Mouse (Mus musculus): ENCODE results near the gene Rhbdf1. TPM values are rescaled to one million over a fixed set of nuclear protein-coding genes. Genes with fewer than 3 reads are reported as not detected.

The Rhbdf1 gene
- polyA plus RNA-seq, 1 experiment = 40.6 TPM

DNA sequence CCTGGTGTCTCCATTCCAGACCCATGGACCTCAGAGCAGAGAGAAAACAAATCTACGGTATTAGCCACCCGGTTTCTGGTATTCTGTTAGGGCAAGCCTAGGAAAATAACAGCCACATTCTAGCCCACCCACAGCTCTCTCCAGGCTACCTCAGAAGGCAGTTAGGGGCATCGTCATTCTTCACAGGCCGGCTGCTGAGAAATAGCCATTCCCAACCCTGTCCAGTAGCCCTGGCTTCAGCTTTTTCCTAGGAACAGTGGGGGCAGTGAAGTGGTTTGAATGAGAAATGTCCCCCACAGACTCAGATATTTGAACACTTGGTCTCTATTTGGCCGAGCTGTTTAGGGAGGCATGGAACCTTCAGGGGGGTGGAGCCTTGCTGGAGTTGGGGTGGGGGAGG lies 32.7 kb downstream of the Rhbdf1 start:
- H3K27me3 ChIP-seq (ENCODE audit: control insufficient read depth, insufficient read depth, insufficient read length) = peaks cover 44% of the 10 kb centered on the region
- H3K79me3 ChIP-seq (ENCODE audit: low read depth) = no peaks in the 10 kb centered on the region
- no peak for TF ChIP-seq MYOG (IDR thresholded peaks at IDR 0.05; ENCODE audit: control insufficient read depth, extremely low read depth, insufficient read length)
- no peak overlapping the region for H3K4me3 ChIP-seq (ENCODE audit: insufficient read depth, poor library complexity, severe bottlenecking)
- no peak overlapping the region for H3ac ChIP-seq (ENCODE audit: control insufficient read depth, insufficient read length, low read depth)
- H3K36me3 ChIP-seq (ENCODE audit: control insufficient read depth, insufficient read depth) = no peaks in the 10 kb centered on the region
- H3K79me2 ChIP-seq (ENCODE audit: control insufficient read depth, insufficient read depth) = no peaks in the 10 kb centered on the region

DNA sequence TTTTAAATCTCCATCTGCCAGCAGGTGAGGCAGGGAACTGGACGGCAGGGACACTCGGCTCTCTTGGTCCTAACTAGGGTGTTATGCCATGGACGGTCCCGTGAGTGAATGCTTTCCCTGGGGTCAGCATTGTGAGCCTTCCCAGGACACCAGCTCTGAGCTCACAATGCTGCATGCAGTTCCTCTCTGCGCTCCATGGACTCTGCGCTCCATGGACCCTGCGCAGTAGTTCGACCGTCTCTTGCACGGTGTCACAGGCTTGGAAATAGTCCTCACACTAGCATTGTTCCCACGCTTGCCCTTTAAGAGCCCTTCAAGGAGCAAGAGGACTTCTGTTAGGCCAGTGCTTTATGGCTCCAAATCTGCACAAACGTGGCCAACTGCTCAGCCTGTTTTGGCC lies 33.2 kb downstream of the Rhbdf1 start:
- no peaks in the 10 kb centered on the region for H3K79me2 ChIP-seq (ENCODE audit: control insufficient read depth, insufficient read depth)
- H3K4me3 ChIP-seq (ENCODE audit: insufficient read depth, poor library complexity, severe bottlenecking) = no peak overlapping the region
- H3K36me3 ChIP-seq (ENCODE audit: control insufficient read depth, insufficient read depth) = no peaks in the 10 kb centered on the region
- no peaks in the 10 kb centered on the region for H3K79me3 ChIP-seq (ENCODE audit: low read depth)
- no peak overlapping the region for H3ac ChIP-seq (ENCODE audit: control insufficient read depth, insufficient read length, low read depth)
- no peak for TF ChIP-seq MYOG (IDR thresholded peaks at IDR 0.05; ENCODE audit: control insufficient read depth, extremely low read depth, insufficient read length)
- no peak for TF ChIP-seq USF1 (IDR thresholded peaks at IDR 0.05; ENCODE audit: low read depth)
- no peak for TF ChIP-seq MYOD1 (IDR thresholded peaks at IDR 0.05; ENCODE audit: control insufficient read depth, insufficient read length, low read depth)
- no peak for TF ChIP-seq CTCF (IDR thresholded peaks at IDR 0.05; ENCODE audit: control insufficient read depth, insufficient read depth, insufficient read length)
- TF ChIP-seq FOSL1 (IDR thresholded peaks at IDR 0.05; ENCODE audit: insufficient read depth, low read length, poor library complexity, severe bottlenecking) = no peak
- TF ChIP-seq MAX (IDR thresholded peaks at IDR 0.05) = no peak
- TF ChIP-seq CEBPB (IDR thresholded peaks at IDR 0.05; ENCODE audit: low read depth) = no peak
- H3K27me3 ChIP-seq (ENCODE audit: control insufficient read depth, insufficient read depth, insufficient read length) = peaks cover 42% of the 10 kb centered on the region

DNA sequence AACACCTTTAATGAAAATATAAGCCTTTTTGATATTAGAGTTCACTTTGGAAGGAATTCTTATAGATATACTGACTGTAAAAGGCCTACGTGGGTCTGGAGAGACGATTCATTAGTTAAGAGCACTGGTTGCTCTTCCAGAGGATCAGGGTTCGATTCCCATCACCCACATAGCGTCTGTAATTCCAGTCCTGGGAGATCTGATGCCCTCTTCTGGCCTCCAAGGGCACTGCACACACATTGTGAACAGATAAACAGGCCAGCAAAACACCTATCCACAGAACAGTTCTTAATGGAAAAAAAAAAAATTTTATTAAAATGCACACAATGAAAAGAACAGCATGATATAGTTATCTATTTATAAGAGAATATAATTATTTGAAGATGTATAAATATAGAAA lies 34.8 kb downstream of the Rhbdf1 start:
- Histone ChIP-seq H3K79me2 (ENCODE audit: control insufficient read depth, insufficient read depth) (no peaks in the 10 kb centered on the region), H3ac (ENCODE audit: control insufficient read depth, insufficient read length, low read depth) (no peak overlapping the region), H3K36me3 (ENCODE audit: control insufficient read depth, insufficient read depth) (no peaks in the 10 kb centered on the region), H3K4me3 (ENCODE audit: insufficient read depth, poor library complexity, severe bottlenecking) (no peak overlapping the region), H3K79me3 (ENCODE audit: low read depth) (no peaks in the 10 kb centered on the region), H3K27me3 (ENCODE audit: control insufficient read depth, insufficient read depth, insufficient read length) (peaks cover 26% of the 10 kb centered on the region)
- TF ChIP-seq MYOG (IDR thresholded peaks at IDR 0.05; ENCODE audit: control insufficient read depth, extremely low read depth, insufficient read length) (no peak), MYOD1 (IDR thresholded peaks at IDR 0.05; ENCODE audit: control insufficient read depth, insufficient read length, low read depth) (no peak), FOSL1 (IDR thresholded peaks at IDR 0.05; ENCODE audit: insufficient read depth, low read length, poor library complexity, severe bottlenecking) (no peak)

DNA sequence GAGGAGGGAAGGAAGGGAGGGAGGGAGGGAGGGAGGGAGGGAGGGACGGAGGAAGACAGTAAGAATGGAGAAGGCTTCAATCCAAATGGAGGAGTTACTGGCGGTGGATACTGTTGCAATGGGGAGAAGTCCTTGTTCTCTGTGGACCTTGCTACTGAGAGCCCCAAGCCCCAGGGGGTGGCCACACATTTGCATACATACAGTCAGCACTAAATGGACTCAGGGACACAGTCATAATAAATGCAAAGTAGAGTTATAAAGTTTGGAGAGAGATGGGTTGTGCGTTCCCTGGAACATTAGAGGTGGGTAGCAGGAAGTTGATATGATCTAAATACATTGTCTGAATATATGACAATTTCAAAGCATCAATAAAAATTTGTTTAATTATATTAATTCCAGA lies 36.1 kb downstream of the Rhbdf1 start:
- H3ac ChIP-seq (ENCODE audit: control insufficient read depth, insufficient read length, low read depth) = no peak overlapping the region
- no peak for TF ChIP-seq MYOG (IDR thresholded peaks at IDR 0.05; ENCODE audit: control insufficient read depth, extremely low read depth, insufficient read length)
- H3K79me3 ChIP-seq (ENCODE audit: low read depth) = no peaks in the 10 kb centered on the region
- no peaks in the 10 kb centered on the region for H3K36me3 ChIP-seq (ENCODE audit: control insufficient read depth, insufficient read depth)
- no peak overlapping the region for H3K4me3 ChIP-seq (ENCODE audit: insufficient read depth, poor library complexity, severe bottlenecking)
- peaks cover 30% of the 10 kb centered on the region for H3K27me3 ChIP-seq (ENCODE audit: control insufficient read depth, insufficient read depth, insufficient read length)
- no peaks in the 10 kb centered on the region for H3K79me2 ChIP-seq (ENCODE audit: control insufficient read depth, insufficient read depth)

DNA sequence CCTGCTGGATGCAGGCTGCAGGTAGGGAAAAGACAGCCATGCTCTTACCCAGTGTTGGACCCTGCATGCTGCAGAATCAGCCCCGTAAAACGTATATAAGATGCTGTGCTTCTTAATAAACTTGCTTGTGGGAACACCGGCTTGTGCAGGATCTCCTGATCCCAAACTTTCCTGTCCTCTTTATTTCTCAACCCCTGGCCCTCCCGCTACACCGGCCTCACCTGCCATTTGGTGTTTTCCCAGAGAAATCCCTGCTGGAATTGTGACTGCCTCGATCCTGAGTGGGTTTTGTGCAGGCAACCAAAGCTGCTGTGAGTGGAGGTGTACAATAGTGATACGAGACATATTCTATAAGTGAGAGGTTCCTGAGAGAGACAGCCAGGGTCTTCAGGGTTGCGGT lies 37.6 kb downstream of the Rhbdf1 start:
- TF ChIP-seq MYOG (IDR thresholded peaks at IDR 0.05; ENCODE audit: control insufficient read depth, extremely low read depth, insufficient read length) (no peak), FOSL1 (IDR thresholded peaks at IDR 0.05; ENCODE audit: insufficient read depth, low read length, poor library complexity, severe bottlenecking) (no peak), USF1 (IDR thresholded peaks at IDR 0.05; ENCODE audit: low read depth) (no peak), CEBPB (IDR thresholded peaks at IDR 0.05; ENCODE audit: low read depth) (no peak), CTCF (IDR thresholded peaks at IDR 0.05; ENCODE audit: control insufficient read depth, insufficient read depth, insufficient read length) (no peak), MYOD1 (IDR thresholded peaks at IDR 0.05; ENCODE audit: control insufficient read depth, insufficient read length, low read depth) (no peak), MAX (IDR thresholded peaks at IDR 0.05) (no peak)
- H3K4me3 ChIP-seq (ENCODE audit: insufficient read depth, poor library complexity, severe bottlenecking) = no peak overlapping the region
- no peak overlapping the region for H3ac ChIP-seq (ENCODE audit: control insufficient read depth, insufficient read length, low read depth)
- H3K27me3 ChIP-seq (ENCODE audit: control insufficient read depth, insufficient read depth, insufficient read length) = peaks cover 23% of the 10 kb centered on the region
- H3K36me3 ChIP-seq (ENCODE audit: control insufficient read depth, insufficient read depth) = no peaks in the 10 kb centered on the region
- H3K79me2 ChIP-seq (ENCODE audit: control insufficient read depth, insufficient read depth) = no peaks in the 10 kb centered on the region
- no peaks in the 10 kb centered on the region for H3K79me3 ChIP-seq (ENCODE audit: low read depth)

DNA sequence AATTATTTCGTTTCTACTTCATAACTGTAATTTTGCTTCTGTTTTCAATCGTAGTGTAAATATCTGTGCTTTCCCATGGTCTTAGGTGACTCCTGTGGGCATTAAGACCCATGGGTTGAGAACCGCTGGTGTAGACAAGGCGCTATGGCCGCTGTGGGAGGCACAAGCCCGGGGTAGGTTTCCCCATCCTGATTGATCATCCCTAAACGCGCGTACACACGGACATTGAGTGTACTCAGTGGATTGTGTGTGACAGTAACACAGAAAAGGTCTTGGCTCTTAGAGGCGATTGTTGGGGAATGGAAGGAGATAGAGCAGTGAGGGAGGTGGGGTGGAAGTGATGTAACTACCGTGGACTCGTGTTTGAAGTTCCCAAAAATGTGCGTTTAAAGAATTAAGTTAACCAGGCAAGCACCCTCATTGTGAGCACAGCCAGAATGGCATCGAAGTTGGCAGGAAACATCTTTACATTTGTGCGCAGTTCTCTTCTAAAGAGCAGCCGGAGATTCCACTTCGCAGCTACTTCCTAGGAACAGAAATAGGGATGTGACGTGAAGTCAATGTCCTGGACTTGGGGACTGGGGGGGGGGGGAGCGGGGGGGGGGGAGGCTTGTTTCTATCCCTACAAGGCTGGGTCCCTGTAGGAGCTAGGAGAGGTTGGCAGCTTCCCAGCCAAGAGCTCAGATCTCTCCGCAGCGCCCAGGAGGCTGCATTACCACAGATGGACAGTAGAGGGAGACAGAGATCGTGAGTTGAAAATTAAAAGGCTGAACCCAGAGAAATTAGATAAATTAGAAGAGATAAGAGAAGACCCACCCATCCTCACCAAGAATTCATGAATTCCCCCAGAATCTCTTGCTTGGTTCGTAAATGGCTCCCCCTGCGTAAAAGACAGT lies 39.9 kb downstream of the Rhbdf1 start:
- Histone ChIP-seq H3K79me3 (ENCODE audit: low read depth) (no peaks in the 10 kb centered on the region), H3K27me3 (ENCODE audit: control insufficient read depth, insufficient read depth, insufficient read length) (peaks cover 24% of the 10 kb centered on the region), H3K4me3 (ENCODE audit: insufficient read depth, poor library complexity, severe bottlenecking) (no peak overlapping the region), H3K36me3 (ENCODE audit: control insufficient read depth, insufficient read depth) (no peaks in the 10 kb centered on the region), H3ac (ENCODE audit: control insufficient read depth, insufficient read length, low read depth) (no peak overlapping the region), H3K79me2 (ENCODE audit: control insufficient read depth, insufficient read depth) (no peaks in the 10 kb centered on the region)
- TF ChIP-seq USF1 (IDR thresholded peaks at IDR 0.05; ENCODE audit: low read depth) (no peak), MAX (IDR thresholded peaks at IDR 0.05) (no peak), CEBPB (IDR thresholded peaks at IDR 0.05; ENCODE audit: low read depth) (no peak), FOSL1 (IDR thresholded peaks at IDR 0.05; ENCODE audit: insufficient read depth, low read length, poor library complexity, severe bottlenecking) (no peak), CTCF (IDR thresholded peaks at IDR 0.05; ENCODE audit: control insufficient read depth, insufficient read depth, insufficient read length) (peak; percentile 74), MYOD1 (IDR thresholded peaks at IDR 0.05; ENCODE audit: control insufficient read depth, insufficient read length, low read depth) (no peak), MYOG (IDR thresholded peaks at IDR 0.05; ENCODE audit: control insufficient read depth, extremely low read depth, insufficient read length) (no peak)
